Mouse (Mus musculus): ENCODE results near the gene Gm21885.

DNA sequence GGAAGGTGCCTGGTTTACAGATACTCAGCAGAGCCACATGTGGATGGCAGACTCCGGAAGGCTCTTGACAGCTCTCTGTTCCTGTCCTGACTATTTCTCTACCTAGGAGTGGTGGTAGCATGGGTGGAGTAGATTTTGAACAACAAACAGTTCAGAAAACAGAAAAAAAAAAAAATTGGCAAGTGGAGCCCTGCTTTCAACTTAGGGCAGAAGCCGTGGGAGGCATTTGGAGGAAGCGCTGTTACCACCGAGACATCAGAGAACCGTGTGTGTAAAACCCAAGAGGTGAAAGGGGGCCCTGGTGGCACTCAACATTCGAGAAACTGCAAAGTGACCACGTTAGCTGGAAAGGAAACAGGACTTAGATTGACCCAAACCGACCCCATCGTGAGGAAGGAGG lies 28.5 kb upstream of the Gm21885 start:
- no peak for TF ChIP-seq POLR2A (IDR thresholded peaks at IDR 0.05; ENCODE audit: insufficient read depth, low read length)
- TF ChIP-seq CTCF (IDR thresholded peaks at IDR 0.05; ENCODE audit: low read depth, low read length) = no peak
- no peak for TF ChIP-seq EP300 (IDR thresholded peaks at IDR 0.05; ENCODE audit: insufficient read depth, low read depth, low read length)

All from ES-Bruce4 (cell line).